Mouse (Mus musculus) E14TG2a.4 (cell line): ENCODE measurements around the gene Krtap2-4.
"Not testable (repeated sequence)": the region's sequence is repeated elsewhere in the genome, so short reads cannot be mapped to it uniquely, and the experiment has no call there.

ENCODE experiments used
- CTCF ChIP-seq: conservative IDR thresholded peaks from 2 replicates; pipeline ENCODE4 v1.5.1; 2014; ENCODE audit warnings: low read length
- NANOG ChIP-seq: IDR thresholded peaks from 2 replicates; pipeline ENCODE4 v1.6.1; 2014; ENCODE audit warnings: borderline replicate concordance, low read length, mixed read lengths
- POU5F1 ChIP-seq: IDR thresholded peaks from 2 replicates; pipeline ENCODE4 v1.6.1; 2014; ENCODE audit warnings: low read length, borderline replicate concordance

DNA sequence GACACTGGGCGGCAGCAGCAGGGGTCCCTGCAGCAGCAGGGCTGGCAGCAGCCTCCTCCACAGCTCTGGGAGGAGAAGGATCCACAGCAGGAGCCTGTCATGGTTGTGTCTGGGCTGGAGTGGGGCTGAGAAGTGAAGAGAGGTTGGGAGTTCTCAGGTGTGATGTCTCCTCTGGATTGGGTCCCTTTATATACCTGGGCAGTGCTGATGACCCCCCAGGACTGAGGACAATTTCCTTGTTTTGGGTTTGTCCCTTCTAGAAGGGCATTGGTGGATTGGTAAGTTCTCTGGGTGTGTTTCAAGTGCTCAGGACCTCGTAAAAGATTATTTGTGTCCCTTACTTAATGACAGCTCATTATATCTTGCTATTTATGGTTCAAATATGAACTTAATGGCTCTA is 4.6 kb downstream of the Krtap2-4 start, which contains the start of gene Gm11937:
- not testable (repeated sequence) for TF ChIP-seq CTCF, POU5F1, NANOG
